Mouse (Mus musculus): ENCODE measurements at regions not wholly inside any gene's neighbourhood (a gene's known extent, or its start where the extent isn't known, plus 50 kb on each side); places are given as distances from the start of the nearest gene placed in this dataset.

DNA sequence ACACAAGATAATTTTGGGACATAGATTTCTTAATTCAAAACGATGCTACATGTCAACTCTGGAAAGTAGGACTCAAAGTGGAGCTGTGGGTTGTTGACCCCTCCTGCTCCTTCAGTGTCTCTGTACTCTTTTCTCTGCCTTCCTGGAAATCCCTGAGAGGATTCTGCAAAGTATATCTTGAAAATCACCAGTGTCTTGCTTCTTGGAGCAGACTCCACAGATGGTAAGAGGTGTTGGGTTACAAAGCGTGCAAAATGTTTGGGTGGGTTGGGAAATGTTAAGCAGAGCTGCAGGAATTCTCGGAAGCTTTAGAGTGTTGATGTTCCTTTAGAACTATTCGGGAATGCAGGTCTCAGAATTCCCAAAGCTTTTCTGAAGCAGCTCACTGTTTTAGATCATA is 61.5 kb upstream of the Abcb5 start:
- ATAC-seq (ENCODE audit: low TSS enrichment): peak; percentile 87

GRCm38 (mm10) chr12:119026311-119026710 is 60.1 kb upstream of the Abcb5 start:
- ATAC-seq (ENCODE audit: low TSS enrichment): no peak

DNA sequence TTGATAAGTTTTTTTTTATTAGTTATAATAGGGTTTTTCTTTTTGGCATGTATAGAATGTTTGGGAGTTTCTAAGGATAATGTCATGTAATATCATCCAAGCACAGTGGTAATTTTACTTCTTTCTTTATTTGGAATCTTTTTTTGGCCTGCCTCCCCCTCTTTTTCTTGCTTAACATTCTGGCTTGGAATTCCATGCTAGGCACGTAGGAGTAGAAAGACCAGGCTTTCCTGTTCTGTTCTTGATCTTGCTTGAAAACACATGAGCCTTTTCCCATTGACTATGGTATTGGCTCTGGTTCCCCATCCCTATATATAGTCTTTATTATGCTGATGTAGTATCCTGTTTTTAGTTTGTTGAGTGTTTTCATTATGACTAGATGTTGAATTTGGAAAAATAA is 57.8 kb upstream of the Abcb5 start:
- ATAC-seq (ENCODE audit: low TSS enrichment): peak; percentile 85

Data from frontal cortex, adult (tissue).